Mouse (Mus musculus): ENCODE data around the gene Josd1.

Gene Josd1

DNA sequence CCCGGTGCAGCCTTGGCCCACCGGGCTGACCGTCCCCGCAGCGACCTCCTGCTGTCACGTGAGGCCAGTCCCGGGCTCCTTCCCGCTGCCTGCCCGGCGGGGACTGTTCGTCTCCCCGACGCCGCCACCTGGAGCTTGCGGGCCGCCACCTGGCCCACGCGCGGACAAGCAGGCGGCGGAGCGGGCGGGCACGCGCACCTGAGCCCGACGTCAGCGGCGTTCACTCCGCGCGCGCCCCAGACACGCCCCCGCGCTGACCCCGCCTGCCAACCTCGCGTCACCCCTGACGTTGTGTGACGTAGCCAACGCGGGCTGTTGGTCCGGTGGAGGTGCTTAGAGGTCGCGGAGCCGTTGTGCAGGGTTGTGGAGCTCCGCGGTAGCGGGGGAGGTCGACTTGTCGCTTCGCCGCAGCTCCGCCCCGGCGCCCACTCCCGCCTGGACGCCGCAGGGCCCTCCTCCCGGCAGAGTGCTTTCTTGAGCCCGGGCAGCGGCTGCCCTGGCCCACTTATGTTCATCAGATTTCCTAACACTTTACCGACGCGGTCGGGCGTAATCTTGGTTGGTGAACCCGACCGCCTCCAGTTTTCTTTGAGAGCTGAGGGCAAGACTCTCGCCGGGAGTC, at the start of gene Josd1:
TSS of gene Josd1 (minus strand) at position 274 of the 622 bp plus-strand sequence.
- DNase-seq = peak; percentile 98

DNA sequence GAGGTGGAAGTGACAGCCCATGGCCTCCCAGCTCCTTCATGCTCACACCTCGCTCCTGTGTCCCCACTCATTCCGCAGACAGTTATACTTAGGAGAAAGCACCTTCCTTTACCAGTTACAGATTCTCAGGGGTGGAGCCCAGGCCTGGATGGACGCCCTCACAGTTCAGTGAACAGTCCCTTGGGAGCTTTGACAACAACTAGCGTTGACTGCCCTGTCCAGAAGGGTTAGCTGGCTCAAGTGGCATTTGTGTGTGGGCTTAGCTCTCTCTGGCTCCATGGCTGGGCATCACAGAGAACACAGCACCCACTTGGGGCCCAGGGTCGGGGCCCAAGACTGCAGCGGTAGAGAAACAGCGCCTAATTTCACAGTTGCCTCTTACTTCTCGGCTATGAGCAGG, 46.6 kb upstream of the Josd1 start:
- no peak for DNase-seq

DNA sequence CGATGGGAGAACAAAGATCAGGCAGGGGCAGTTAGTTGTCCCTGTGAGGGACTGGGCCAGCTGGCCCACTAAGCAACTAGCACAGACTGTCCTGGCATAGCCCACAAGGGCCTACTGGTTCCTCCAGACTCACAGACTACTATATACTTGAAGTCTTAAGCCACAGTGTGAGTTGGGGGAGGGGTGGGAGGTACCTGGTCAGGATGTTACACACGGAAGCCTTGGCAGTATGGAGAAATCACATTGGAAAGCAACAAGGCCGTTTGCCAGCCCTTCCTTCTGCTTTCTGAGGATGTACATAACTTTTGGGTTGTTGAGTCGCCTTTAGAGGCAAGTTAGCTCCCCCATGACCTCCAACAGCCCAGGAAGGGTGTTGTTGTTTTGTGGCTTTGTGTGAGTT, 45.9 kb upstream of the Josd1 start:
- no peak for DNase-seq

DNA sequence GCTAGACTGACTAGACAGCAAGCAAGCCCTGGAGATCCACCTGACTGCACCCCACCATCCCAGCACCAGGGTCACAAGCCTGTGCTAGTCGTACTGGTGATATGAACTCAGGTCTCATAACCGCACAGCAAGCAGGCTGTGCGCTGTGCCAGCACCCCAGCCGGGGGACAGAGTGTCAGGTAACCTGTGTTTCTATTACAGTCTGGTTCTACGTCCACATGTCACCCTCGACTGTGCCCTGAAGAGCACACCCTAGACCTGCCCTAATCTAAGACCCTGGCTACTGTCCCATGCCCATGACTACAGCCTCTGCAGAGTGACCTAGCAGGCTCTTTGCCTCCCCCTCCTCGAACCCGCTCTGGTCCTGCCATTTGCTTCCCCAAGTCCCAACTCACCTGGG, 45.5 kb upstream of the Josd1 start:
- DNase-seq = no peak

DNA sequence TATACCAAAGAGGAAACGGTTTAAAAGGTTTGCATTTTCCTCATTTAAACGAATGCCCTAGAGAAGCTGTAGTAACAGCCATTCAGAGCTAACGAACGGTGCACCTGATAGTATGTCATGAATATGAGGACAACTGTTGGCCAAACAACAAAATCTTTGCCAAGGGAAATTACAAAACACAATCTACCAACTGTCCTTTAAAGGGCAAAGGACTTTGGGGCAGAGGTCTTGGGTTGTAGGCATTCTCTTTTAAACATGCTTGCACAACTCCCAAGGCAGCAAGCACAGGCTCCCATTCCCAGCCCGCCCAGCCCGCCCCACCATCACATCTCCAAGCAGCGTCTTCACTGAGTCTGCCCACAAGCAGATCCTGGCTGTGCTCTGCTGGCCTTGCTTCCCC, 43.8 kb upstream of the Josd1 start:
- DNase-seq = no peak

DNA sequence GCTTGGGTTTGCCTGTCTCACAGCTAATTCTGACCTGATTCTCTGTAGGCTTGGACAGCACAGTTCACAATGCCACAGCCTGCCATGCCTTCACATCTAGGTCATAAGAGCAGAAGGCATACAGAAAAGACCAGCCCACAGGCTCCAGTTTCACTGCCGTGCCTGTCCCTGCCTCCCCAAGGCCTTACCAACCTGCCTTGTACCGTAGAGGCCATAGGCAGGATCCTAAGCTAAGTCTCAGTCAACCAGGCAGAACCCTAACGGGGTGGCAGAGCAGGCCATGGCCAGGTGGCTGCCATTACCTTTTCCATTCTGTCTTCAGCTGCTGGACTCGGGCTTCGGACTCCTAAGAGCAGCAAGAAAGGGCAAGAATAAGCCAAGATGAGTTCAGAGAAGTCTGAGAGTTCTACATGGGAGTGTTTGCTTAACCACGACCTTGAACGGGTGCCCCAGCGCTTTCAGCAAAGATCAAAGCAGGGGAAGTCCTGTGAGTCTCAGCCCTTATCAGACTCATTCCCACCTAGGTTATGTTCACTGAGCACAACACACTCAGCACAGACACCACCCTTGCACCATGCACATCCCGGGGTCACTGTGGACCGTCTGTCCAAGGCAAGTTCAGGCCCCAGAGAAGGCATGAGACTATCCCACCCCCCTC, 41.1 kb upstream of the Josd1 start:
- DNase-seq = peak; percentile 16

DNA sequence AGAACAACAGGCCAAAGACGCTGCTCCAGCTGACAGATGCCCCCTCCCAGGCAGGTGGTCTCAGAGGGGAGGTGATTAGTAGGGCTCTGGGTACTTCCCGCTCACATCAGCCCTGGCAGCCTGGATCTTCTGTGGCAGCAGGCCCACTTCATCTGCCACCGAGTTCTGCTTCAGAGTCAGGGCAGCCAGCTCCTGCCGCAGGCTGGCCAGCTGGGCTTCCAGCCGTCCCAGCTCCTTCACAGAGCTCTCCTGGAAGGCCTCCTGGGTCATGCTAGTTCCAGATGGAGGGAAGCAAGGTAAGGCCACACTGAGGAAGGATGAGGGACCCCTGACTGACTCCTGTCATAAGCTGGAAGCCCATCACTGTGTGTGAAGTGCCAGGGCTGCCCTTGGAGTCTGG, 40.6 kb upstream of the Josd1 start:
- DNase-seq = no peak

DNA sequence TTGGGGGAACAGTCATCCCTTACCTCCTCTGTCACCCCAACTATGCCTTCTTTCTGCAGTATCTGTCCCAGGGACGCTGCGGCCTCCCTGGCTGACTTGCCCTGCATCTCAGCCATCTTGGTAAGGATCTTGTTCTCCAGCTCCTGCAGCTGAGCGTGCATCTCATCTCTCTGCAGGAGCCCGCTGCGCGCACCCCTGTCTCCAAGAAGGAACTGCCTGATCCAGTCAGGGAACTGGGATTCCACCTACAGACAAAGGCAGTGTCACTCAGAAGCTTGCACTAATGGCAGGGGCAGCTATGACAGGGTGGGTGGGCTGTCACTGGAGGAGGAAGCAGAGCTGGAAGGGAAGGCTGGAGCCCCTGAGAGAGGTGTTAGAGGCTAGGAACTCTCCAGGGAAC, 40.1 kb upstream of the Josd1 start:
- DNase-seq = no peak

DNA sequence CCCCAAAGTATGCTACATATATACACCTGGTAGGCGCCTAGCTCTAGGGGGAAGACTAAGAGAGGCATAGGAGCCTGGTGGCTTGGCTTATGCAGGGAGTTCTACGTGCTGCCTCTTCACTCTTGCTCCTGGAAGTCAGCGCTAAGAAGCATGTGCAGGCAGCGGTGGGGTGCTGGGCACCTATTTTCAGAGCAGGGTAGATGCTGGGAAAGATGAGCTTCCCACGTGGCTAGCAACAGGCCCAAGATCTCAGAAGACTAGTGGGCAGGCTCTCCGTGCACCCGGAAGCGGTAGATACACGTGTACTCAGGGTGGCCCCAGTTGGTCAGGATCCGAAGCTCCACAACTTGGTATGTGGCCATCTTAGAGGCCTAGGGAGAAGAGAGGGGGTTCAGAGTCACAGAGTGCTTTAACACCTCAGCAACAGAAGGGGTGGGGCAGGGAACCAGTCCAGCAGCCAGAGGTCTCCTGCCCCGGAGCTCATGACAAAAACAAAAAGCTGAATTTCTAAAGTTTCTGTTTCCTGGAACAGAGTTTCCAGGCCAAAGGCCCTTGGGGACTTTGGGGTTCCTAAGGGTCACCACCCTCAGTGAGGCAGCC, 37.6 kb upstream of the Josd1 start:
- no peak for DNase-seq

DNA sequence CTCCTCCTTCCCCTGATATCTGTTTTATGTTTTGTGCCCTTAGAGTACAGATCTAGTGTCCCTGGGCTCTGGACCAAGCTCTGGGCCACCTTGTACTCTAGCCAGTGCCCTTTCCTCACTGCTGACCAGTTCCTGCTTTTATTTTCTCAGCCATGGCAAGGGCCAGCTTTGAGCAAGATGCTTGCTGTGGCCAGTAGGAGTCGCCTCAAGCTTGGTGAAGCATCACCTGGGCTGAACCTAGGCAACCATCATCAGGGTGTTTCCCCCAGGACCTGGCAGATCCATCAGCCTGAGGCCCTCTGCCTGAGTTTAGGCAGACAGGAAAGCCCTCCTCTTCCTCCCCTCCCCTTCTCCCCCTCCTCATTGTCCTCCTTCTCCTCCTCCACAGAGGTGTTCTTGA, 35.7 kb upstream of the Josd1 start:
- DNase-seq = peak; percentile 50

DNA sequence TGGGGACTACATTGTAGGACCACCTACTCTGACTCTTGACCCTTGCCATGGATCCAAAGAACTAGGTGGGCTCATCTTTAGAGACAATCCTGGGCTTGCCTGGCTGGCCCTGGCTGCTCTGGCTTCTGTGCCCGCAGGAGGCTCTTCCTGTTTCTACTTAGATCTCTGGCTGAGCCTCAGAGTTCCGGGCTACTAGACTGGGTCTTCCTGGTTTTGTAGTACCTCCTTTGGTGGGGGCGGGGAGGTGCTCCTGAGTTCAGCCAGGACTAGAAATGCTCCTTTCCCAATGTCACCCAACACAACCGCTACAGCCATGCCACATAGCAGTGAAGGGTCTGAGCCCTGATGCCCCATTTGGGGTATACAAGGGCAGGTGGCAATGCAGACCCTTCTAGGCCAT, 33.1 kb upstream of the Josd1 start:
- DNase-seq = no peak

DNA sequence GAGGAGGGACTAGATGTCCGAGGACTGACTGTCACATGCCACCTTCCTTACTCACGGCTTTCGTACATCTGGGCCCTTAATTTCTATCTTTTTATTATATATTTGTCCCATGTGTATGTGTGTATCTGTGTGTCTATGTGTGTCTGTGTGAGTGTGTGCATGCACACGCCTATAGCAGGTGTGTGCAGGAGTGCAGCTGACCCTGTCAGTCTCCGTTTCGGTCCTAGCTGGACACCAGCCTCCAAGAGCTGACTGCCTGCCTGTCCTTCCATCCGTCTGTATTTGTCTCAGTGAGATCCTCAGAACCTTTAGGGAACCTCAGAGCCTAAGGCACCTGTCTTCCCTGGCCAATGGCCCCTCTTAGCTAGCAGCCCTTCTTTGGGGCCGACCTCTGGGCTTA, 32.5 kb upstream of the Josd1 start:
- no peak for DNase-seq

DNA sequence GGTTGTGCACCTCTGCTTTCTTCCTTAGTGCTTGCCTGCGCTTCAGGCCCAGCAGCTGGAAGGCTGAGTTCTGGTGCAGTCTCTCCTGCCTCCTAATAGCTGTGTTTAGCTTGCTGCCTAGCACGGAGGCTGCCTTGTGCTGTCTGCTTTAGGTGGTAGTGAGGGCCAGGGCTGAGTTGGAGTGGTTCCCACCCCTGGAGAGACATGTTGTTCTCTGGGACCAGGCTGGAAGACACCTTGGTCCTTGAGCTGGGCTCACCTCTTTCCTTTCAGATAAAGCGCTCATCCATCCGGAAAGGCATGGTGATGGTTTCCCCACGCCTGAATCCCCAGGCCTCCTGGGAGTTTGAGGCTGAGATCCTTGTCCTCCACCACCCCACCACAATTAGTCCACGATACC, 29.0 kb upstream of the Josd1 start:
- DNase-seq = no peak

DNA sequence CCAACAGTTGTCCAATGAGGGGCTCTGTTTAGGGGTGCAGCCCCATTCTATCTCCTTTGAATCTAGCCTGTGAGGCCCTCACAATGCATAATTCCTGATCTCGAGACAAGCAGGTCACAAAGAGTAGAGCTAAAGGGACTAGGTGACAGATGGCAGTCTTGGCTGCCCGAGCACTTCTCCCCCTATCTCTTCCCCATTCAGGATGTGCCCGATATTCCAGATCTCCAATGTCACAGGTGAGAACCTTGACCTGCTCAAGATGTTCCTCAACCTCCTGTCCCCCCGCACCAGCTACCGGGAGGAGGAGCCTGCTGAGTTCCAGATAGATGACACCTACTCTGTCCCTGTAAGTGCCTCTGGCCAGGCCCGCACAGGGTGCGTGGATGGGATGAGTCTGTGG, 27.9 kb upstream of the Josd1 start:
- DNase-seq = no peak

DNA sequence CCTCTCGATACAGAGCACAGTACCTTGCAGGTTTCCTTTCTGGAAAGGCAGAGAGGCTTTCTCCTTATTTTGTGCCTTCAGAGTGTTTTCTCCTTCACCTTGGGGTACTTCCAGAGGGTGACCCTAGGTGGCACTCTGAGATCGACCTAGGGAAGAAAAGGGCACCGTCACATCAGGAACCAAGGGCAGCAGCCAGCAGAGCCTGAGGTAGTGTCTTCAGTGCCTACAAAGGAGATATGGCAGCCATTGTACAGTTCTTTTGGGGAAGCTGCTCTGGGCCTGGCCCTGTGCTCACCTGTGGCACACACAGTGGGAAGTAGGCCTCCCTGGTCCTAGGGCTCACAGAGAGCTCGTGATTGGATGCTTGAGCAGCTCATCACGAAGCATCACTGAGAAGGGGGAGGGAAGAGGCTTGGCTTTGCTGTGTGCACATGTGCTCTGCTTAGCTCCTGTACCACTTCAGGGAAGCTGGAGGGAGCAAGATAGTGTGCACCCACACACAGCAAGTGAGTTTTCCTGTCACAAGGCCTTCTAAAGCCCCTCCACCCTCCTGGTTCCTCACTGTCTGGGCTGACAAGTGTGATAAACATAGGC, 20.6 kb upstream of the Josd1 start:
- no peak for DNase-seq

DNA sequence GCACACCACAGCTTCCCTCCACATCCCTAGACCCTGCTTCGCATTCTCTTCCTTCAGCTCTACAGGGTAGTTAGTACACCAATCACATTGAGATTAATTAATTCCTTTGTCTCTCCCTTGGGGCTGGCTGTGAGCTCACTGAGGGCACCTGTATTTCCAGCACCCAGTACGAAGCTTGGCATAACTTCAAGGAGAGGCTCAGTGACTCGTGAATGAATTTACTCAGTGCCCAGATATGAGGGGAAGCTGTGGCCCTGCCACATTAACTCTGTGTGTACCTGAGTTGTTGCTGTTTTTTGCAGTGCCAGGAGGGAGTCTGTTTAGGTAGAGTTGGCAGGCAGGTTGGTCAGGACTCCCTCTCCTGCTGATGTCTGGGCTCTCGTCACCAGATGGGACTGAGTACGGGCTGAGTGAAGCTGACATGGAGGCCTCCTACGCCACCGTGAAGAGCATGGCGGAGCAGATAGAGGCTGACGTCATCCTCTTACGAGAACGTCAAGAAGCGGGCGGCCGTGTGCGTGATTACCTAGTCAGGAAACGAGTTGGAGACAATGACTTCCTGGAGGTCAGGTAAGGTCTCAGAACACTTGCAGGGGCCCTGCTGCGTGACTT, 19.0 kb upstream of the Josd1 start:
- no peak for DNase-seq

DNA sequence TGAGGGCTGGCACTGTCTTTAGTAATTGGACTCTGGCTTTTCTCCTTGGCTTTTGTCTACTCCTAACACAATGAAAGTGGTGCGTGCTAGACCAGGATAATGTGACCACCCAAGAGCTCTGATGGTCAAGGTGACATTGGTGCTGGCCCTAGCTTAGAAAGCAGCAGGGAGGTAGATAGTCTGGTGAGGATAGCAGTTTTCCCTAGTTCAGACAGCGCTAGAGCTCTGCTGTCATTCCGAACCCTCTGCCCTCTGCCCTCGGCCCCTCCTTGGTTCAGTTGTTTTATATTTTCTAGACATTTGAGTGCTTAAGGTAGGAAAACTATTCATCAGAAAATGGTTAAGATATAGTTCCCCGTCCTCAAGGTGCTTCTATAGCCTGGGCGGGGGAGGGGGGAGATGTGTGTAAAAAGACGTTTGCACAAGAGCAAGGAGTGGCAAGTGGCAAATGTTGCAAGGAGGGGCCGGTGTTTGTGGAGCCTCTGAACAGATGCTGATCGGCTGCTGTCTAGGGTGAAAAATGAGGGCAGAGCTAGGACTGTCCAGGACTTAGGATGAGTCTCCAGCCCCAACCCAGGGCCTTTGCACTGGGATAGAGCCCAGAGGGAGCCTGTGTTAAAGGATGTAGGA, 10.0 kb upstream of the Josd1 start:
- no peak for DNase-seq

DNA sequence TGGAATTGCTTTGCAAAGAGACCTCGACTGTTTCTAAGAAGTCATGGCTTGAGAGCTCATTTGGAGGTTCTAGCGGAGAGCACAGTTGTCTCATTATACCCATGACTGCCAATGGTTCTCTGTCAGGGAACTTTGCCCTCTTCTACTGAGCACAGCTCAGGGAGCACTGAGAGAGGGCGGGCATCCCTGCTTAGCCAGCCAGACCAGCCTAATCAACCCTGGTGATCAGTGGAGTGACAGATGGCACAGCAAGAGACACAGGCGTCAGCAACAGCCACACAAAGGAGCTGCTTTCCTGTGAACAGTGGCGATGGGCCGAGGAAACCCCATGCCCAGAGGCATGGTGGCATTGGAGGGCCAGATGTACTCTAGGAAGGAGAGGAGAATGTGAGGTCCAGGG, 9.3 kb upstream of the Josd1 start:
- no peak for DNase-seq

DNA sequence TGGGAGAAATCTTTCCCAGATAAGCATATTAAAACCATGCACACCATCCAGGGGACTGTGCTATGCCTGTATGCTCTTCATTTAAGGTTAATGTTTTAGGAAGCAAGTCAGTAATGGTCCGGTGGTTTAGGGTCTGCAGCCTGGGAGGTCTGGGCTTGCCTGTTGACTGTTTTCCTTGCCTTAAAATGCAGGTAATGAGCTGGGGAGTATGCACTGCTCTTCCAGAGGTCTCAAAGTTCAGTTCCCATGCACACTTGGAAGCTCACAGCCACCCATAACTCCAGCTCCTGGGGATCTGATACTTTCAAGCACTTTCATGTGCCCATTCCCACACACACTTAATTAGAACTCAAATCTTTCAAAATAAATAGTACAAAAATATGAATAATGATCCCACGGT, 8.8 kb upstream of the Josd1 start:
- DNase-seq = no peak

DNA sequence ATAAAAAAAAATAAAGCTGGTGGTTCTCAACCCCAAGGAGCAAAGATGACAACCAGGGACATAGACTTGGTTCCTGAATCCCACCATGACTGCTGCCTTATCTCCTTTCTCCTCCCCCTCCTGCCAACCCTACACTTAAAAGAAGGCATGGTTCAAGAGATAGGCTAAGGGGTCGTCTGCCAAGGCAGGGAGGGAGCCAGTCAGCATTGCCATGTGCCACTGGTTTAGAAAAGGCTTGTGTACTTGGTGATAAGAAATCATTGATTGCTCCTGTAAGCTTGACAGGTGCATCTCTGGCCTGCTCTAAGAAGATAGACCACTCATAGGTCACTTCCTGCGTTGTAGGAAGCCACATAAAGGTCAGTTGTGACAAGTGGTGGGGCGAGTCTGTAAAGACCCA, 7.8 kb upstream of the Josd1 start:
- DNase-seq = no peak

DNA sequence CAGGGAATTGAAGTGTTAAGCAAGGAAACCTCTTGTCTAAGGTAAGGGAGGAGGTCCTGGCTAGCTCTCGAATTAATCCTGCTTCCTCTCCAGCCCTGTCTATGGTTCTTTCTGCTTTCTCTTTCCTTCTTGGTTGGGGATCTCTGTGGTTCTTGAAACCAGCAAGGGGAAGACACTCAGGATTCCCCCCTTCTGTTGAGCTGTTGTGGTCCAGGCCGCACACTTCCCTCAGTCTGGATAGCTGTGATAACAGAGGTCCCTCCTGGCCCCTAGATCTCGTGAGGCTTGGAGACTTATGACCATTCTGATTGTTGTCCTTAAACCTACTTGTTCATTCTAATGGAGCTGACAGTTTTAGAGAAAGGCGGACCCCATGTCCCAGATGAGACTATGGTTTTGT, 6.8 kb upstream of the Josd1 start:
- DNase-seq = no peak

DNA sequence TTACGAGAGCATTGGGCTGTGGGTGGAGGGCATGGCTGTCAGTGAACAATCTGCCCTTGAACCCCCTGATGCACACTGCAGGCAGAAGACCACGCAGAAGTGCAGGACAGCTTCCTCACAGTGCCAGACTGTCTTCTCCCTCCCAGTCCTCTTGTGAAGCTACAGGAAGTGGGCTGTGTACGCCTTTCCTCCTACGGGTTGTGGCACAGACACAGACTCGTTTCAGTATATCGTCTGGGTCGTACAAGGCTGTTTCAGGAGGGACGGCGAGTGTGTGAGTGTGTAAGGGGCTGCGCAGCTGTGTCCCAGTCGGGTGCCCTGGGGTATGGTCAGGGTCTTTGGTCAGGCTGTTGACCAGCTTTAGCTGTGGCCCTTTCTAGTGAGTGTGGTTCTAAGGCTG, 6.0 kb upstream of the Josd1 start:
- DNase-seq = peak; percentile 69

DNA sequence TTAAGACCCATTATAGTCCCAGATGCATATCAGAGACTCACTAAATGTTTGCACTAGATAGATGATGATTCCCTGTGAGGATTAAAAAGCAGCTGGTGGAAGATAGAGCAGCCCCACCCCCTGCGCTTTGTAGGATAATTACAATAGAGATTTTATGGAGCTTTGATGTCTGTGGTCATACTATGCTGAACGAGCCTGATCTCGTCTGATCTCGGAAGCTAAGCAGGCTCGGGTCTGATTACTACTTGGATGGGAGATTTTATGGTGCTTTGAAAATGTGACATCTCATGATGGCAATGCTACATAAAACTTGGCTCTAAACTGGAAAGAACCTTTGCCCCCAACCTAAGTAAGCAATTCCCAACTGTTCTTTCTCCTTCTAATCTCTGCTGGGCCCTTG, 4.6 kb upstream of the Josd1 start:
- no peak for DNase-seq

All from thymus, postnatal 25 days (tissue).